Mouse (Mus musculus): ENCODE results near the gene F8a. TPM values are rescaled to one million over a fixed set of nuclear protein-coding genes. Genes with fewer than 3 reads are reported as not detected.

The F8a gene
- 10 to 100 TPM; 16.0 to 17.0 TPM for total RNA-seq (2023)

DNA sequence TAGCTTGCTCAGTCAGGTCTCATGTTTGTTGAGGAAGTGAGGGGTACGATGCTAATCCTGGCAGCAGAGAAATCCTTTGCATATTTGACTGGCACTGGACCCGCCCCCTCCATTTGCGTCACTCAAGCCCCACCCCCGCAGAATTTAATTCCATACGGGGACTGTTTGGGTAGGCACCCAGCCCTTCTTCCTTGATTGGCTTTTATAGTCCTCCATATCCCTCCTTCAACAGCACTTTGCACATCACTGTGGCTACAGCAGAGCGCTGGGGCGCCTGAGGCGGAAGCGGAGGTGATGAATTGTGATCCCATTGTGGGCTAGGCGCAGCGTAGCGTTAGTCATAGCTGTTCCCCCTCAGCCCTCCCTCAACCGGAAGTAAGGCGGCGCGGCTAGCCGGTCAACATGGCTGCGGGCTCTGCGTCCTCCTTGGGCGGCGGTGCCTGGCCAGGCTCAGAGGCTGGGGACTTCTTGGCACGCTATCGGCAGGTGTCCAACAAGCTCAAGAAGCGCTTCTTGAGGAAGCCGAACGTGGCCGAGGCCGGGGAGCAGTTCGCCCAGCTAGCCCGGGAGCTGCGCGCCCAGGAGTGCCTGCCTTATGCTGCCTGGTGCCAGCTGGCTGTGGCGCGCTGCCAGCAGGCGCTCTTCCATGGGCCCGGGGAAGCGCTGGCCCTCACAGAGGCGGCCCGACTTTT is at the start of gene F8a:
F8a (plus strand) TSS at position 378 of the 692 bp plus-strand sequence.

DNA sequence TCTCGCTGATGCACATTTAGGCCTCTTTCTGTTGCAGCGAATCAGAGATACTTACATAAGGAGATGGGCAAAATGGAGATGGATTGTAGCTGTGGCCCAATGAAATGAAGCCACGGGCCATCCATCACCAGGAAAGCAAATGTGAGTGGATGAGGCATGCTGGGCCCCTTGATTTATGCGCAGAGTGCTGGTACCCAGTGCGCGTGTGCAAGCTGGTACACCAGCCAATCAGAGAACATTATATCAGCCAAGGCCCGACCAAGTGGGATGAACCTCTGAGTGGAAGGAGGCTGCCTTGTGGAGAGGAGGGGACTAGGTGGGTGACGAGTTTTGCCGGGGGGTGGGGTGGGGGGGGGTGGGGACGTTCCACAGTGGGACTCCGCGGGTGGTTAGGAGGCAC is 36.2 kb upstream of the F8a start, which contains the start of gene Xlr3b:
Xlr3b (plus strand) TSS at position 274 of the 400 bp plus-strand sequence.

DNA sequence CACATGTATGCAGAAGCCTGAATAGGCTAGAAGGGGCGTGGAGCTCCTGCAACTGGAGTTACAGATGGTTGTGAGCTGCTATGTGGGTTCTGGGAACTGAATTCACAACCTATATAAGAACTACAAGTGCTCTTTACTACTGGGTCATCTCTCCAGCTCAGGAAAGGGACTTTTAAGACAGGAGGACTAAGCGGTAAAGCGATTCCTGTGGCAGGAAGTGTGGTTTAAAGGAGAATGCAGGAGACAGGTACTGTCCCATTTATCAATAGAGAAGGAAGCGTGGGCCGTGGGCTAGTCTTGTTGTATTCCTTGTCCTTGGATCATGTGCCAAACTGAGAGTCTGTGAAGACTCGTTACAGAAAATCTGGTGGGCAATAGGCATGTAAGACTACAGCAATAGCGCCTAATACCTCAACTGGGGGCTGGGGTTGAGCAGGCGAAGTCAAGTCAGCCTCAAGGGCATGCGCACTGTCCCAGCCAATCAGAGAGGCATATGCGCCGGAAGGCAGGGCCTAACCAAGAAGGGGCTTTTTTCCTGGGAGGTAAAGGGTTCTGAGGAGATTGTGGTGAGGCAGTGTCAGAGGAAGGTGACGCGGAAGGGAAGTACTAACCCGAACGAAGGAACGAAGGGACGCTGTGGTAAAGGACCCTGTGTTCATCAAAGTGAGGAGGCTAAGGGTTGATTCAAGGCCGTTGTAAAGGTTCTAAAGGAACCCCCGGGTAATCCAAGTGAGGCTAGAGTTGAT is 14.1 kb upstream of the F8a start, which contains the start of gene Xlr4b:
Xlr4b (plus strand) TSS at position 515 of the 746 bp plus-strand sequence.

DNA sequence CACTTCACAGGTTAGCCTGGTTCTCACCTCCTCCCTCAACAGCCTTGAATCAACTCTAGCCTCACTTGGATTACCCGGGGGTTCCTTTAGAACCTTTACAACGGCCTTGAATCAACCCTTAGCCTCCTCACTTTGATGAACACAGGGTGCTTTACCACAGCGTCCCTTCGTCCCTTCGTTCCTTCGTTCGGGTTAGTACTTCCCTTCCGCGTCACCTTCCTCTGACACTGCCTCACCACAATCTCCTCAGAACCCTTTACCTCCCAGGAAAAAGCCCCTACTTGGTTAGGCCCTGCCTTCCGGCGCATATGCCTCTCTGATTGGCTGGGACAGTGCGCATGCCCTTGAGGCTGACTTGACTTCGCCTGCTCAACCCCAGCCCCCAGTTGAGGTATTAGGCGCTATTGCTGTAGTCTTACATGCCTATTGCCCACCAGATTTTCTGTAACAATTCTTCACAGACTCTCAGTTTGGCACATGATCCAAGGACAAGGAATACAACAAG is 14.8 kb downstream of the F8a start, which contains the start of gene Xlr4c:
Xlr4c (minus strand) TSS at position 310 of the 505 bp plus-strand sequence.

DNA sequence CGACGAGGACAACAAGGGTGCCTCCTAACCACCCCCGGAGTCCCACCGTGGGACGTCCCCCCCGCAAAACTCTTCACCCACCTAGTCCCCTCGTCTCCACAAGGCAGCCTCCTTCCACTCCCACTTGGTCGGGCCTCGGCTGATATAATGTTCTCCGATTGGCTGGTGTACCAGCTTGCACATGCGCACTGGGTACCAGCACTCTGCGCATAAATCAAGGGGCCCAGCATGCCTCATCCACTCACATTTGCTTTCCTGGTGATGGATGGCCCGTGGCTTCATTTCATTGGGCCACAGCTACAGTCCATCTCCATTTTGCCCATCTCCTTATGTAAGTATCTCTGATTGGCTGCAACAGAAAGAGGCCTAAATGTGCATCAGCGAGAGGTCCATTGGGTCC is 37.2 kb downstream of the F8a start, which contains the start of gene Xlr3c:
Xlr3c (minus strand) TSS at position 121 of the 400 bp plus-strand sequence.

Other genes with a start within 250 kb of the F8a start
- gene Zfp185, start 241.0 kb upstream of the F8a start, total RNA-seq (2023) = under 1 TPM in 1 of 2 experiments, not detected in 1; 0.35 TPM
- 1 to 10 TPM; 2.1 to 2.7 TPM for gene Pnma5, start 191.2 kb upstream of the F8a start, total RNA-seq (2023)
- not detected for gene Pnma3, start 163.5 kb upstream of the F8a start, total RNA-seq (2023)
- 10 to 100 TPM; 53.0 to 54.4 TPM for gene Xlr4a, start 145.8 kb upstream of the F8a start, total RNA-seq (2023)
- 1 to 10 TPM in 1 of 2 experiments, not detected in 1; 1.1 TPM for gene Xlr3a, start 131.2 kb upstream of the F8a start, total RNA-seq (2023)
- gene Gm14685, start 111.2 kb upstream of the F8a start, total RNA-seq (2023) = not detected
- gene Xlr5b, start 79.5 kb upstream of the F8a start, total RNA-seq (2023) = not detected
- under 1 TPM in 1 of 2 experiments, not detected in 1; 0.74 TPM for gene DXBay18, start 78.8 kb upstream of the F8a start, total RNA-seq (2023)
- not detected for gene Spin2d, start 51.3 kb upstream of the F8a start, total RNA-seq (2023)
- 10 to 100 TPM; 11.0 to 16.1 TPM for gene Xlr3b, start 36.1 kb upstream of the F8a start, total RNA-seq (2023)
- gene Xlr4b, start 14.0 kb upstream of the F8a start, total RNA-seq (2023) = 100 to 1,000 TPM; 100 to 102 TPM
- gene Xlr4c, start 14.8 kb downstream of the F8a start, total RNA-seq (2023) = 10 to 100 TPM; 51.9 to 63.0 TPM
- gene Xlr3c, start 37.1 kb downstream of the F8a start, total RNA-seq (2023) = not detected
- gene Xlr5a, start 64.7 kb downstream of the F8a start, total RNA-seq (2023) = not detected
- gene Xlr5c, start 64.7 kb downstream of the F8a start, total RNA-seq (2023) = not detected
- not detected for gene Gm45015, start 108.5 kb downstream of the F8a start, total RNA-seq (2023)
- gene Zfp275, start 114.3 kb downstream of the F8a start, total RNA-seq (2023) = 10 to 100 TPM; 37.8 to 41.5 TPM
- gene Gm18336, start 170.4 kb downstream of the F8a start, total RNA-seq (2023) = not detected
- not detected for gene Zfp92, start 182.8 kb downstream of the F8a start, total RNA-seq (2023)
- not detected for gene Trex2, start 207.1 kb downstream of the F8a start, total RNA-seq (2023)
- 10 to 100 TPM; 19.3 to 21.8 TPM for gene Haus7, start 230.8 kb downstream of the F8a start, total RNA-seq (2023)